Mouse (Mus musculus) hindbrain, postnatal 0 days (tissue): ENCODE measurements around the gene AI661453. TPM values are rescaled to one million over a fixed set of nuclear protein-coding genes. Genes with fewer than 3 reads are reported as not detected.
"Not testable (repeated sequence)": the region's sequence is repeated elsewhere in the genome, so short reads cannot be mapped to it uniquely, and the experiment has no call there.

Experiments used
- ATAC-seq: fragments of 200-750 bp; cut with Nextera tagmentation; 2 replicates; pipeline ENCODE4 v1.8.0; 2017; ENCODE audit warnings: mild to moderate bottlenecking, moderate TSS enrichment, moderate library complexity
- DNase-seq: peaks from one replicate; pipeline ENCODE4 v3.0.0-alpha.2; 2015; ENCODE audit warnings: low spot score
- H3K27ac ChIP-seq: fragments of 300-500 bp; sonication (generic); 2 replicates; pipeline ENCODE4 v1.5.1; 2014; ENCODE audit warnings: mild to moderate bottlenecking
- H3K27me3 ChIP-seq: fragments of 300-500 bp; sonication (generic); 2 replicates; pipeline ENCODE4 v1.6.1; 2014; ENCODE audit warnings: low read length, mixed read lengths; ENCODE audit not compliant: insufficient read depth
- H3K36me3 ChIP-seq: fragments of 300-500 bp; sonication (generic); 2 replicates; pipeline ENCODE4 v1.6.1; 2014; ENCODE audit warnings: low read length, mixed read lengths; ENCODE audit not compliant: insufficient read depth
- H3K4me1 ChIP-seq: fragments of 300-500 bp; sonication (generic); 2 replicates; pipeline ENCODE4 v1.6.1; 2014; ENCODE audit warnings: antibody characterized with exemption, low read length, mixed read lengths; ENCODE audit not compliant: insufficient read depth
- H3K4me2 ChIP-seq: fragments of 300-500 bp; sonication (generic); 2 replicates; pipeline ENCODE4 v1.6.1; 2014; ENCODE audit warnings: low read depth, mild to moderate bottlenecking, low read length, moderate library complexity, mixed read lengths
- H3K4me3 ChIP-seq: fragments of 300-500 bp; sonication (generic); 2 replicates; pipeline ENCODE4 v1.5.1; 2014; ENCODE audit warnings: low read length
- H3K9ac ChIP-seq: fragments of 300-500 bp; sonication (generic); replicated peaks from 2 replicates; pipeline ENCODE4 v1.6.1; 2014; ENCODE audit warnings: mild to moderate bottlenecking, low read length, moderate library complexity, mixed read lengths
- H3K9me3 ChIP-seq: fragments of 300-500 bp; sonication (generic); 2 replicates; pipeline ENCODE4 v1.6.1; 2016; ENCODE audit warnings: low read length, mixed read lengths
- CTCF ChIP-seq: IDR thresholded peaks from 2 replicates; pipeline ENCODE4 v1.5.1; 2016; ENCODE audit warnings: antibody characterized with exemption, control low read depth, low read depth
- WGBS: fragments of 180-500 bp; shearing (Covaris S2); extraction: QIAGEN DNeasy Blood & Tissue Kit; methylation state at CpG from one replicate; pipeline ENCODE4 v1.1.7; 2014; 5-methylcytosine and 5-hydroxymethylcytosine counted together
- polyA plus RNA-seq: library from polyadenylated mRNA; unstranded; fragments of >200 nt; fragmentation: Nextera tagmentation; extraction: Ambion mirVana; gene quantifications from 2 replicates; pipeline ENCODE4 v1.2.1, GENCODE M21; 2015
- total RNA-seq: library from RNA; depleted of rRNA; stranded (reverse); fragments of >200 nt; gene quantifications from 2 replicates; pipeline ENCODE4 v1.2.3, GENCODE M21; 2014

The AI661453 gene
- total and polyA plus RNA-seq, 2 experiments from 2014 or later = 0.14 to 0.52 TPM

DNA sequence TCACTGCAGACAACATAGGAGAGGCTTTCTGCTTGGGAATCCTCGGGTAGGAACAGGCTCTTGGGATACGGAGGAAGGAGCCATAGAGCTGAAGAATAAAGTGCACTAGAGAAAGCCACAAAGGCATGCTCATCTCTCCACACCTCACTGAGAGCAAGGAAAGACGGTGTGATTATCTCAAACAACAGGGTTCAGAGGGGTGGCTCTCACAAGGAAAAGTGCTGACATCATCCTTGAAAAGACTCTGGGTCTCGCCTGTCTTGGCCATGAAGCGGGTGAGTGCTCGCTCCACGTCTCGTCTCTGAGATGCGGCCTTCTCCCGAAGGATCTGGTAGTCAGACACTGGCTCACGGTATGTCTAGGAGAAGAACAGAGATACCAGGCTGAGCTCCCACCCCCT lies 57.7 kb downstream of the AI661453 start:
- H3K36me3 ChIP-seq = peaks cover 69% of the 10 kb centered on the region
- H3K27ac ChIP-seq = no peak overlapping the region
- H3K4me2 ChIP-seq = no peak overlapping the region
- no peak for ATAC-seq
- no peak for TF ChIP-seq CTCF
- H3K4me1 ChIP-seq = no peaks in the 10 kb centered on the region
- no peak overlapping the region for H3K9ac ChIP-seq
- H3K4me3 ChIP-seq = no peak overlapping the region
- no peaks in the 10 kb centered on the region for H3K27me3 ChIP-seq
- H3K9me3 ChIP-seq = no peaks in the 10 kb centered on the region
- no peak for DNase-seq
- WGBS = 91% methylated on average over 11 of the region's 11 CpGs

DNA sequence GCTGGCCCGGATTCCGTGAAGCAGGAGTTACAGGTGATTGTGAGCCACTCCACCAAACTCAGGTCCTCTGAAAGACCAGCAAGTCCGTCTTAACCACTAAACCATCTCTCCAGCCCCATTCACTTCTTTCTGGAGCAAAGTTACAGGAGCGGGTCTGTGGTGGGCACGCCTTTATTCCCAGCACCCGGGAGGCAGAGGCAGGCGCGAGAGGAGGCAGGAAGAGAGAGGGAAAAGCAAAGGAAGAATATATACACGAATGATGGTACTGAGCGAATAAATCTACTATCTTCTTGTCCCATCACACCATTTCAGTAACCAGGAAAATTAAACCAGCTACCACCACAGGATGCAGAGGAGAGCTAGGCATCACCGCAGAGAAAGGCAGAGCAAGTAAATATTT lies 65.1 kb downstream of the AI661453 start:
- H3K27ac ChIP-seq = peak overlapping the region; percentile 77; the same call in 1 of the 2 replicates

DNA sequence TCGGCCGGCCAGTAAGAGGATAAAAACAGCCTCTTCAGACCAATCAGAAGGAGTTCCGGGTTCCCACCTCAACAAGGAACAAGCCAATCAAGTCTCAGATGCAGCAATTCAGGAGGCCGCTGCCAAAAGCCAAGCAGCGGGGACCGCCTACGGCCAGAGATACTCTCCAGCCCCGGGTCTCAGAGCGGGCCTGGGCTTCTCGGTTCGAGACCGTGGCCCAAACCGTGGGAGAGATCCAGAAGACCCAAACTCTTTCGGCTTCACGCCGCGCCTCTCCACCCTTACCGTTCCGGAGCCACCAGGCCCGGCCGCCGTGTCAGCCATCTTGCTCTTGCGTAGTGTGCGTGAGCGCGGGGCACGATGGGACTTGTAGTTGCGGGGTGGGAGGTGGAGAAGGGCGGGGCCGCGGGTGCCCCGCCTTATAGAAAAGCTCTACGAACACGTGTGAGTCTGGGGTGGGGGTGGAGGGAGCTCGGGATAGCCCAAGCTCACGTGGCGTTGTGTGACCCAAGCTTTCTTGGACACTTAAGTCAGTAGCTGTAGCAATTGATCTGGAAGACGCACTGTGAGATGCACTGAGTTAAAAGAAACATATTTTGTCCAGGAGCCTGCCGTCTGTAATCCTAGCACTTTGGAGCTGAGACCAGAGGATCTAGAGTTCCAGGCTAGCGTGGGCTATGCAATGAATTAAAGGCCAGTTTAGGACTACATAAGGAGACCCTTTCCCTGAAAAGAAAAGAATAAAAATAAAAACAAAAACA lies 65.7 kb downstream of the AI661453 start, which contains the start of gene Taf8:
TSS of gene Taf8 (minus strand) at position 347 of the 761 bp plus-strand sequence.
- 2% methylated on average over 40 of the region's 40 CpGs for WGBS
- no peak for TF ChIP-seq CTCF
- Histone ChIP-seq H3K4me2 (peak within 1 kb of the TSS; percentile 91), H3K4me3 (peak within 1 kb of the TSS; percentile 58), H3K9me3 (no peaks in the 10 kb centered on the region), H3K36me3 (peaks cover 16% of the 10 kb centered on the region), H3K9ac (peak within 1 kb of the TSS; percentile 66), H3K4me1 (peaks cover 12% of the 10 kb centered on the region), H3K27ac (peak within 1 kb of the TSS; percentile 77), H3K27me3 (no peaks in the 10 kb centered on the region)
- ATAC-seq = peak; percentile 98
- peak; percentile 96 for DNase-seq

More for the DNA sequence above, 65.1 kb downstream of the AI661453 start:
- H3K27me3 ChIP-seq = no peaks in the 10 kb centered on the region
- TF ChIP-seq CTCF = no peak
- 7% methylated on average over 11 of the region's 11 CpGs for WGBS
- peaks cover 12% of the 10 kb centered on the region for H3K4me1 ChIP-seq
- peak overlapping the region; percentile 91 for H3K4me2 ChIP-seq
- H3K9me3 ChIP-seq = no peaks in the 10 kb centered on the region
- DNase-seq = no peak
- no peak for ATAC-seq
- peak overlapping the region; percentile 66 for H3K9ac ChIP-seq
- peaks cover 20% of the 10 kb centered on the region for H3K36me3 ChIP-seq
- H3K4me3 ChIP-seq = peak overlapping the region; percentile 58

DNA sequence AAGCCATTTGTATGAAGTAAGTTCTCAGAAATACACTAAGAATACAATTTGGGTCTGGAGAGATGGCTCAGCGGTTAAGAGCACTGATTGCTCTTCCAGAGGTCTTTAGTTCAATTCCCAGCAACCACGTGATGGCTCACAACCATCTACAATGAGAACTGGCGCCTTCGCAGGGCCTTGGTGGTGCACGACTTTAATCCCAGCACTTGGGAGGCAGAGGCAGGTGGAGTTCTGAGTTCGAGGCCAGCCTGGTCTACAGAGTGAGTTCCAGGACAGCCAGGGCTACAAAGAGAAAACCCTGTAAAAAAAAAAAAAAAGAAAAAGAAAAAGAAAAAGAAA lies 66.3 kb downstream of the AI661453 start:
- Histone ChIP-seq H3K4me1 (peaks cover 12% of the 10 kb centered on the region), H3K4me2 (peak overlapping the region; percentile 91), H3K36me3 (peaks cover 13% of the 10 kb centered on the region)
- H3K4me3 ChIP-seq, DNase-seq, ATAC-seq, H3K27ac ChIP-seq, H3K9me3 ChIP-seq, H3K9ac ChIP-seq, H3K27me3 ChIP-seq: not testable (repeated sequence)
- 80% methylated on average over 6 of the region's 6 CpGs for WGBS

DNA sequence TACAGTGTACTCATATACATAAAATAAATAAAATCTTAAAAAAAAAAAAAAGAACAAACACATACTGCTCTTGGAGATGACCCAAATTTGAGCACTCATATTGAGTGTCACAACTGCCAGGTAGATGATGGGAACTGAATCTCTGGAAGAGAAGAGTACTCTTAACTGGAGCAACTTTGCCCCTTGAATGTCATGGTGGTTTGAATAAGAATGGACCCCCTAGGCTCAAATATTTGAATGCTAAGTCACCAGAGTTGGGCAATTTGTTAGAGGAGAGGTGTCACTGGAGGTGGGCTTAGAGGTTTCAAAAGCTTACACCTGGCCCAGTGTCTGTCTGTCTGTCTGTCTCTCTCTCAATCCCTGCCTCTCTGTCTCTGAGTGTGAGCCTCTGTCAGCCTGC lies 67.3 kb downstream of the AI661453 start:
- no peak for ATAC-seq
- no peak overlapping the region for H3K9ac ChIP-seq
- peaks cover 12% of the 10 kb centered on the region for H3K4me1 ChIP-seq
- no peaks in the 10 kb centered on the region for H3K9me3 ChIP-seq
- H3K36me3 ChIP-seq = peaks cover 8% of the 10 kb centered on the region; the same call in 1 of the 2 replicates
- H3K27me3 ChIP-seq = no peaks in the 10 kb centered on the region
- no peak for TF ChIP-seq CTCF
- no peak overlapping the region for H3K4me3 ChIP-seq
- H3K4me2 ChIP-seq = no peak overlapping the region
- H3K27ac ChIP-seq = no peak overlapping the region
- no peak for DNase-seq

DNA sequence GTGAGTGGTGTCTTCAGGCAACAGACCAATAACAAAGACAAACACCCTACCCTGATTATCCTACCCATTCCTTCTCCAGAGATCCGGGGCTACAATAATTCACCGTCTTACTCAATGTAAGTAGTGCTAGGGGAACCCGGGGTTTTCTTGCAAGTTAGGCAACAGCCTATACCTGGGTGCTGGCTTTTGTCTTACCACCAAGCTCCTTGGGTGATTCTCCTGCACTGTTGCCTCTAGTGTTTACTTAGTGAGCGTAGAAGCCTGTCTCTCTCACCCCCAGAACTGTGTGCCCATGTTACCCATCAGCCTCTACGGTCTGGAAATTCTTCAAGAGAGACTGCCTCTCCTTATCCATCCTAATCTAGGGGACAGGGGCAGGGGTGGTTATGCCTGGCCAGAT lies 67.8 kb downstream of the AI661453 start:
- Histone ChIP-seq H3K27ac (no peak overlapping the region), H3K27me3 (no peaks in the 10 kb centered on the region), H3K36me3 (peaks cover 3% of the 10 kb centered on the region; the same call in 1 of the 2 replicates), H3K4me2 (peak overlapping the region; percentile 66), H3K9ac (no peak overlapping the region), H3K4me3 (no peak overlapping the region), H3K9me3 (no peaks in the 10 kb centered on the region), H3K4me1 (peaks cover 12% of the 10 kb centered on the region)
- TF ChIP-seq CTCF = no peak
- ATAC-seq (no peak), DNase-seq (no peak)
- WGBS = 71% methylated on average over 5 of the region's 5 CpGs

DNA sequence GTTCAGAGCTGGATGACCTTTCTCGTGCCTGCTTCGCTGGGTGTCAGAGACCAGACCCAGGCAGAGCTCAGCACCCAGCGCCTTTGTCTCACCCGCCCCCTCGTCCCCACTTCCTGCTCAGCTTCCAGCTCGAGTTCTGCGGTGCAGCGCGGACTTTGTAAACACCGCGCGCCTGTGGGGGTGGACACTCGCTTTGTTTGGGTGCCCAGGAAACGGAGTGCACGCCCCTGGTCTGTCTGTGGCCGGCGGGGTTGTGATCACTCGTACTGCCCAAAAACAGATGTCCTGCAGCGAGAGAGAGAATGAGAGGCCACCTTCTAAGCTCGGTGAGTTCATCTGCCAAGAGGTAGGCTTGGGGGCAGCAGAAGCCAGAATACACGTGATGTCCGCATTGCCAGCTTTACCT lies 68.5 kb downstream of the AI661453 start, which contains the start of gene Ccnd3:
TSS of gene Ccnd3 (plus strand) at position 111 of the 406 bp plus-strand sequence.
- Histone ChIP-seq H3K9ac (peak within 1 kb of the TSS; percentile 37; the same call in 1 of the 2 replicates), H3K9me3 (no peaks in the 10 kb centered on the region), H3K4me2 (peak within 1 kb of the TSS; percentile 66), H3K4me3 (peak within 1 kb of the TSS; percentile 28), H3K4me1 (peaks cover 12% of the 10 kb centered on the region), H3K27ac (no peak within 1 kb of the TSS), H3K27me3 (no peaks in the 10 kb centered on the region), H3K36me3 (no peaks in the 10 kb centered on the region)
- 1% methylated on average over 22 of the region's 22 CpGs for WGBS
- peak; percentile 48 for DNase-seq
- no peak for ATAC-seq
- no peak for TF ChIP-seq CTCF
